Mouse (Mus musculus) midbrain, embryonic 12.5 days (tissue): Measurements from ENCODE around the gene Tiam1. TPM values are rescaled to one million over a fixed set of nuclear protein-coding genes. Genes with fewer than 3 reads are reported as not detected.

Source experiments
- ATAC-seq: fragments of 200-750 bp; cut with Nextera tagmentation; 2 replicates; pipeline ENCODE4 v1.8.0; 2017; ENCODE audit warnings: low read depth, moderate TSS enrichment, moderate library complexity; ENCODE audit not compliant: low FRiP score
- H3K27ac ChIP-seq: fragments of 300-500 bp; sonication (generic); replicated peaks from 2 replicates; pipeline ENCODE4 v1.5.1; 2016; ENCODE audit warnings: mild to moderate bottlenecking
- H3K27me3 ChIP-seq: fragments of 300-500 bp; sonication (generic); 2 replicates; pipeline ENCODE4 v1.6.1; 2016; ENCODE audit warnings: mild to moderate bottlenecking
- H3K36me3 ChIP-seq: fragments of 300-500 bp; sonication (generic); 2 replicates; pipeline ENCODE4 v1.6.1; 2016
- H3K4me1 ChIP-seq: fragments of 300-500 bp; sonication (generic); 2 replicates; pipeline ENCODE4 v1.6.1; 2016
- H3K4me2 ChIP-seq: fragments of 300-500 bp; sonication (generic); replicated peaks from 2 replicates; pipeline ENCODE4 v1.6.1; 2016; ENCODE audit warnings: mild to moderate bottlenecking, moderate library complexity
- H3K4me3 ChIP-seq: fragments of 300-500 bp; sonication (generic); 2 replicates; pipeline ENCODE4 v1.5.1; 2016; ENCODE audit warnings: mild to moderate bottlenecking
- H3K9ac ChIP-seq: fragments of 300-500 bp; sonication (generic); replicated peaks from 2 replicates; pipeline ENCODE4 v1.6.1; 2016; ENCODE audit warnings: mild to moderate bottlenecking, moderate library complexity
- H3K9me3 ChIP-seq: fragments of 300-500 bp; sonication (generic); 2 replicates; pipeline ENCODE4 v1.6.1; 2016; ENCODE audit warnings: mild to moderate bottlenecking
- WGBS: fragments of 180-500 bp; shearing (Covaris S2); methylation state at CpG from one replicate; pipeline ENCODE4 v1.1.7; 2016; 5-methylcytosine and 5-hydroxymethylcytosine counted together
- polyA plus RNA-seq: library from polyadenylated mRNA; unstranded; fragments of >200 nt; fragmentation: Nextera tagmentation; extraction: Ambion mirVana; gene quantifications from 2 replicates; pipeline ENCODE4 v1.2.1, GENCODE M21; 2016

The Tiam1 gene
- polyA plus RNA-seq, 1 experiment from 2014 or later: 23.8 TPM

- Histone ChIP-seq H3K27me3 (no peaks in the 10 kb centered on the region), H3K4me2 (no peak overlapping the region), H3K9me3 (no peaks in the 10 kb centered on the region), H3K4me3 (no peak overlapping the region), H3K36me3 (no peaks in the 10 kb centered on the region), H3K27ac (no peak overlapping the region), H3K4me1 (no peaks in the 10 kb centered on the region), H3K9ac (no peak overlapping the region)
- WGBS: 89% methylated on average over 21 of the region's 21 CpGs
- ATAC-seq: no peak
Observed at GRCm38 (mm10) chr16:90044004-90044754, 99.4 kb downstream of the Tiam1 start.

GRCm38 (mm10) chr16:90042874-90043273 lies 100.7 kb downstream of the Tiam1 start:
- WGBS: 92% methylated on average over 10 of the region's 10 CpGs
- H3K4me2 ChIP-seq: no peak overlapping the region
- no peaks in the 10 kb centered on the region for H3K9me3 ChIP-seq
- no peaks in the 10 kb centered on the region for H3K27me3 ChIP-seq
- H3K9ac ChIP-seq: no peak overlapping the region
- no peaks in the 10 kb centered on the region for H3K4me1 ChIP-seq
- H3K36me3 ChIP-seq: no peaks in the 10 kb centered on the region
- no peak overlapping the region for H3K27ac ChIP-seq
- no peak overlapping the region for H3K4me3 ChIP-seq
- ATAC-seq: no peak

- no peak for ATAC-seq
Observed at GRCm38 (mm10) chr16:90042386-90042785, 101.2 kb downstream of the Tiam1 start.

DNA sequence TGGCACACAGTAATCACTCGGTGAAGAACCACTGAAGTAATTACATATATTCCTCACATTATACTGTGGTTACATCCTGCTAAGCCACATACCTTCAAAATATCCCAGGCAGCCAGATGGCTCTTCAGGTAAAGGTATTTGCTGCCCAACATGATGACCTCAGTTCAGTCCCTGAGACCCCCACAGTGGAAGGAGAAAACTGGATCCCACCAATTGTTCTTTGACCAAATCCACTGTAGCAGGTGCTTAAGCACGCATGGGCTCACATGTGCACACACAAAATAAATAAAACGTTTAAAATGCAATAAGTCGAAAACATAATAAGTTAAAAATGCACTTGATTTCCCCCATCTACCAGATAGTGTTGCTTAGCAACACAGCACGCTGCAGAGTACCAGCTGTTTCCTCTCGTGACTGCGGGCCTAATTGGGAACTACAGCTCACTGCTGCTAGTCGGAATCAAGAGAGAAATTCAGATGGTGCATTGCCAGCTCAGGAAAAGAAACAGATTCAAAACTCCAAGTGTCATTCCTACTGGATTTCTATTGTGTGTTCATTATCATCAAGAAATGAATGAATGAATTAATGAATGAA lies 102.7 kb downstream of the Tiam1 start:
- no peak for ATAC-seq

More at GRCm38 (mm10) chr16:90042386-90042785, 101.2 kb downstream of the Tiam1 start:
- Histone ChIP-seq H3K4me3 (no peak overlapping the region), H3K9me3 (no peaks in the 10 kb centered on the region), H3K27ac (no peak overlapping the region), H3K4me1 (no peaks in the 10 kb centered on the region), H3K9ac (no peak overlapping the region), H3K4me2 (no peak overlapping the region), H3K27me3 (no peaks in the 10 kb centered on the region), H3K36me3 (no peaks in the 10 kb centered on the region)
- 85% methylated on average over 10 of the region's 10 CpGs for WGBS

GRCm38 (mm10) chr16:90035595-90036110 lies 107.9 kb downstream of the Tiam1 start:
- no peaks in the 10 kb centered on the region for H3K9me3 ChIP-seq
- peaks cover 7% of the 10 kb centered on the region for H3K4me1 ChIP-seq
- H3K4me2 ChIP-seq: no peak overlapping the region
- no peak for ATAC-seq
- no peak overlapping the region for H3K9ac ChIP-seq
- WGBS: 90% methylated on average over 10 of the region's 10 CpGs
- no peaks in the 10 kb centered on the region for H3K36me3 ChIP-seq
- H3K27me3 ChIP-seq: no peaks in the 10 kb centered on the region
- H3K27ac ChIP-seq: no peak overlapping the region
- H3K4me3 ChIP-seq: no peak overlapping the region

More for the DNA sequence above, 102.7 kb downstream of the Tiam1 start:
- 0 out of 2 replicates have a peak, but pooled peaks cover 3% of the 10 kb centered on the region for H3K4me1 ChIP-seq
- H3K27ac ChIP-seq: no peak overlapping the region
- WGBS: 71% methylated on average over 8 of the region's 8 CpGs
- no peaks in the 10 kb centered on the region for H3K27me3 ChIP-seq
- no peak overlapping the region for H3K4me2 ChIP-seq
- no peaks in the 10 kb centered on the region for H3K9me3 ChIP-seq
- no peak overlapping the region for H3K4me3 ChIP-seq
- H3K9ac ChIP-seq: no peak overlapping the region
- no peaks in the 10 kb centered on the region for H3K36me3 ChIP-seq

DNA sequence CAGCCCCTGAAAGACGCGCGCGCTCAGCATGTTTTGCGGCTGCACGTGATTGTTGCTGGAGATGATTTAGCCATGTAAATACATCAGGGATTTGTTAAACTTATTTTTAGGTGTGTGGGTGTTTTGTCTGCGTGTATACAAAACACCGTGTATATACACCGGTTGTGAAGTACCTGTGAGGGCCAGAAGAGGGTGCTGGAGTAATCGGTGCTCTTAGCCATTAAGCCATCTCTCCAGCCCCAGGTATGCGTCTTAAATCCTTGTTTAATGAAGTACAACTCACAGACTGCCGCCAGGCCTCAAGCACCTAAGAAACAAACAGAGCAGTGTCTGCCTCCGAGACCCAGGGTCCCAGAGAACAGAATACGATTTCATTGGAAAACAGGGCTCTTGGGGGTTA lies 113.2 kb downstream of the Tiam1 start:
- no peak overlapping the region for H3K9ac ChIP-seq
- H3K4me3 ChIP-seq: no peak overlapping the region
- 93% methylated on average over 14 of the region's 14 CpGs for WGBS
- no peaks in the 10 kb centered on the region for H3K9me3 ChIP-seq
- ATAC-seq: no peak
- no peak overlapping the region for H3K27ac ChIP-seq
- H3K4me1 ChIP-seq: peaks cover 4% of the 10 kb centered on the region
- H3K4me2 ChIP-seq: no peak overlapping the region
- H3K27me3 ChIP-seq: no peaks in the 10 kb centered on the region
- H3K36me3 ChIP-seq: no peaks in the 10 kb centered on the region

- H3K4me3 ChIP-seq: no peak overlapping the region
- H3K27me3 ChIP-seq: no peaks in the 10 kb centered on the region
- H3K4me2 ChIP-seq: no peak overlapping the region
- no peak overlapping the region for H3K27ac ChIP-seq
- no peaks in the 10 kb centered on the region for H3K9me3 ChIP-seq
- WGBS: 48% methylated on average over 3 of the region's 3 CpGs
- H3K9ac ChIP-seq: no peak overlapping the region
- H3K4me1 ChIP-seq: no peaks in the 10 kb centered on the region
- 0 out of 2 replicates have a peak, but pooled peaks cover 3% of the 10 kb centered on the region for H3K36me3 ChIP-seq
- ATAC-seq: no peak
Observed at GRCm38 (mm10) chr16:90027886-90028285, 115.7 kb downstream of the Tiam1 start.

- H3K27ac ChIP-seq: no peak overlapping the region
- no peaks in the 10 kb centered on the region for H3K9me3 ChIP-seq
- no peak overlapping the region for H3K4me2 ChIP-seq
- H3K9ac ChIP-seq: no peak overlapping the region
- WGBS: 92% methylated on average over 6 of the region's 6 CpGs
- no peaks in the 10 kb centered on the region for H3K27me3 ChIP-seq
- no peak for ATAC-seq
- H3K36me3 ChIP-seq: 0 out of 2 replicates have a peak, but pooled peaks cover 3% of the 10 kb centered on the region
- no peaks in the 10 kb centered on the region for H3K4me1 ChIP-seq
- no peak overlapping the region for H3K4me3 ChIP-seq
Observed at GRCm38 (mm10) chr16:90025526-90026172, 117.9 kb downstream of the Tiam1 start.

- no peaks in the 10 kb centered on the region for H3K9me3 ChIP-seq
- no peak overlapping the region for H3K4me2 ChIP-seq
- H3K4me1 ChIP-seq: no peaks in the 10 kb centered on the region
- H3K4me3 ChIP-seq: no peak overlapping the region
- no peak overlapping the region for H3K9ac ChIP-seq
- no peak for ATAC-seq
- H3K36me3 ChIP-seq: 0 out of 2 replicates have a peak, but pooled peaks cover 3% of the 10 kb centered on the region
- 88% methylated on average over 8 of the region's 8 CpGs for WGBS
- no peaks in the 10 kb centered on the region for H3K27me3 ChIP-seq
- no peak overlapping the region for H3K27ac ChIP-seq
Observed at GRCm38 (mm10) chr16:90023665-90024010, 119.9 kb downstream of the Tiam1 start.

DNA sequence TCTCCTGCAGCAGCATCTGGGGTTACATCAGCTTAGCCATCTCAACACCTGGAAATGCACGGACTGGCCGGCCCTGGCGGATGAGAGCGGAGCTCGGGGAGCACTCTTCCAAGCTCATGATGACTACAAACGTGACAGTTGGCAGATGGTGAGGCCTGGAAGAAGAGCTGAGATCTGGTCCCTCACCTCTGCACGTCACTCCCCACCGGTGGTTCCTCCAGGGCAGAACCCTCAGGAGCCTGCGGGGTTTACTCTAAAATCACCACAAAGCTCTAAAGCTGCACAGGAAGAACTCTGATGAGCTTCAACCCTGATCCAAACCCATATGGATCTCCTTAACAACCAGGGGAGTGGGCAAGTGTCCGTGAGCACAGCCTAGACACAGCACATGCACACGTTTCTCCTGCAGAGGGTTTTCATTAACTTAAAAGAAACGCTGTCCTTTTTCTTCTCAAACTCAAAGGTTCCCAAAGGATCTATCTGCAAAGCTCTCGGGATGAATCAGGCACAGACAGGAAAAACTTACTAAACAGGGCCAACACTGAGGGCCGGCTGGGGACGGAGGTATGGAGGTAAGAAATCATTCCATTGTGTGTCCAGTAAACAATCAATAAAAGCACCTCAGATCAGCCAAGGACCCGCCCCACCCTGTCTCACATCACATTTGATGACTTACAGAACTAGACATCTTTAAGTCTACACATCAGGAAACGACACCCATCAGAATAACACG lies 120.5 kb downstream of the Tiam1 start:
- no peak overlapping the region for H3K4me3 ChIP-seq
- no peak overlapping the region for H3K9ac ChIP-seq
- no peak for ATAC-seq
- 86% methylated on average over 18 of the region's 18 CpGs for WGBS
- H3K9me3 ChIP-seq: no peaks in the 10 kb centered on the region
- no peaks in the 10 kb centered on the region for H3K4me1 ChIP-seq
- no peaks in the 10 kb centered on the region for H3K27me3 ChIP-seq
- no peak overlapping the region for H3K27ac ChIP-seq
- H3K36me3 ChIP-seq: 0 out of 2 replicates have a peak, but pooled peaks cover 3% of the 10 kb centered on the region
- no peak overlapping the region for H3K4me2 ChIP-seq

GRCm38 (mm10) chr16:90016046-90016445 lies 127.5 kb downstream of the Tiam1 start:
- Histone ChIP-seq H3K27me3 (no peaks in the 10 kb centered on the region), H3K27ac (no peak overlapping the region; the same call in 1 of the 2 replicates), H3K9me3 (no peaks in the 10 kb centered on the region), H3K4me2 (no peak overlapping the region), H3K4me3 (no peak overlapping the region), H3K4me1 (peaks cover 13% of the 10 kb centered on the region), H3K36me3 (no peaks in the 10 kb centered on the region), H3K9ac (no peak overlapping the region)
- WGBS: 82% methylated on average over 4 of the region's 4 CpGs
- no peak for ATAC-seq
